Mouse (Mus musculus): Measurements from ENCODE around the gene Ptges3.

- no peak for TF ChIP-seq CTCF (IDR thresholded peaks at IDR 0.05; ENCODE audit: low read depth, low read length)
- no peak for TF ChIP-seq GATA1 (IDR thresholded peaks at IDR 0.05; ENCODE audit: borderline replicate concordance, low read length)
- no peak for TF ChIP-seq GATA2 (IDR thresholded peaks at IDR 0.05; ENCODE audit: borderline replicate concordance, low read depth, low read length)
- TF ChIP-seq TAL1 (conservative IDR thresholded peaks at IDR 0.05; ENCODE audit: low read depth, low read length), result no peak
- no peak for TF ChIP-seq POLR2AphosphoS5 (IDR thresholded peaks at IDR 0.05; ENCODE audit: insufficient replicate concordance, low read depth, low read length)
Measured at GRCm38 (mm10) chr10:128095003-128095636, 36.4 kb downstream of the Ptges3 start.

Data from G1E (cell line).